Mouse (Mus musculus) right cerebral cortex, adult 18-20 months (tissue): ENCODE data around the gene Foxp1.

Experiments
- DNase-seq: peaks from one replicate; pipeline ENCODE4 v3.0.0; 2022; ENCODE audit warnings: mixed read lengths

Gene Foxp1

DNA sequence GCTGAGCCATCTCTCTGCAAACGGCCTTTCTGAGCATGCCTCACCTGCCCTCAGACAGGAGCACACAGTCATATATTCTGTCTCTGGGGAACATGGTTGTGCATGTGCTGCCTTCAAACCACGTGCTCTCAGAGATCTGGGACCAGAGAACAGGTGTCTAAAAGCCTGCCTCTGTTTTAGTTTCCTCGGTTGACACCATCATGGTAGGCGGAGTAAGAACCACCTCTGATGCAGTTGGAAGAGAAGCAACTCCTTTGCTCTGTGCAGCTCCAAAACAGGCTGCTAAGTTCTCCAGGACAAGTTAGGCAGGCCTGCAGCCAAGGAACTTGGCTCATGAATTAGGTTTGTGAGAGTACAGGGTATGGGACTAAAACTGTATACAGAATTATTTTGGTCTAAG is 356.4 kb downstream of the Foxp1 start:
- peak; percentile 77 for DNase-seq

DNA sequence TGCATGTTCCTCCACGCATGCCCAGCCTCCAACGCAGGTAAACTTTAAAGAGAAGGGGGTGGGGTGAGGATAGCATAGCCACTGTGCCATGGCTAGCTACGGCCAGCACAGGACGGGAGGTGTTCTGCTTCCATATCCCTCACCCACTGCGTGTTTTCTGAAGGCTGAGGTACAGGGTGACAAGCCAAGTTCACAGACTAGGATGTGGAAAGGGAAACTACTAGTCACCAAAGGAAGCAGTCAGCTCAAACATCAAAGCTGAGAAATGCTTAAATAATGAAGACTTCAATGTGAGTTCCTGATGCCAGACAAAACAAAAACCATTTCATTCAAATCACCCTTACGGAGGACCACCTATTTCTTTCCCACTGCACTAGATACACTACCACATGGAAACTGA is 357.8 kb downstream of the Foxp1 start:
- DNase-seq: no peak

DNA sequence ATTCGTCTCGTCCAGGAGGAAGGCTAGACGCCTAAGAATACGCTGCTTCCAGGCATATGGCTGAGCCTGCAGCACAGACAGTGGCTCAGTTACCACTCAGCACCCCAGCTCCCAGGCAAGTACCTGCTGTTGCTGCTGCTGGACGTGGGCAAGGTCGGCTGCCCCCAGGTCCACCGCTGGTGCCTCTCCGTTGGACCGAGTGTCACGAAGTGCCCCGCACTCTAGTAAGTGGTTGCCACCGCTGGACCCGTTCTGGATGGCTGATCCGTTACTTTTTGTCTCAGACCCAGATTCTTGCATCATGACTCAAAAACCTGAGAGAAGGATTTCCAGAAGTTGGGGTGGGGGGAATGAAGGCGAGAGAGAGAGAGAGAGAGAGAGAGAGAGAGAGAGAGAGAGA is 359.8 kb downstream of the Foxp1 start:
- DNase-seq: no peak

- no peak for DNase-seq
Observed at GRCm38 (mm10) chr6:99160348-99160693, 362.2 kb downstream of the Foxp1 start.

- DNase-seq: no peak
Observed at GRCm38 (mm10) chr6:99159452-99160347, 362.8 kb downstream of the Foxp1 start.

DNA sequence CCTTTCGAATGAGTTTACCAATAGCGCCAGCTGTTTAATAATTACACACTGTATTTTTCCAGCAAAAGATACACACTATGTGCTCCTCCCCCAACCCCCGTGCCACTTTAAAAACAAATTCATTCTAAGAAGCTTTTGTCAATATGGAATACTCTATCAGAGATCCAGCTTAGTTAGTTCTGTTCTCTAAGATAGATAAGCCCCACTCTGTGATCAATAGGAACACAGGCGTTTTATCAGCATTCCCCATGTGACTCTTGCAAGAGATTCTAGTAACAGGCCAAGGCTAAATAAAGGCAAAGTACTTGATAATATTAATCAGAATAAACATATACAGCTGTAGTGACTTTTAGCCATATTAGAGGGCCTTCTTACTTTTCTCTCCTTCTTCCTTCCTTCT is 368.8 kb downstream of the Foxp1 start:
- no peak for DNase-seq

- DNase-seq: no peak
Observed at GRCm38 (mm10) chr6:99146400-99146905, 376.1 kb downstream of the Foxp1 start.

GRCm38 (mm10) chr6:99145033-99145432 is 377.5 kb downstream of the Foxp1 start:
- no peak for DNase-seq

GRCm38 (mm10) chr6:99143756-99144036 is 378.8 kb downstream of the Foxp1 start:
- no peak for DNase-seq

- no peak for DNase-seq
Observed at GRCm38 (mm10) chr6:99142900-99143755, 379.4 kb downstream of the Foxp1 start.

GRCm38 (mm10) chr6:99138041-99138440 is 384.5 kb downstream of the Foxp1 start:
- no peak for DNase-seq

GRCm38 (mm10) chr6:99137071-99137470 is 385.4 kb downstream of the Foxp1 start:
- no peak for DNase-seq

DNA sequence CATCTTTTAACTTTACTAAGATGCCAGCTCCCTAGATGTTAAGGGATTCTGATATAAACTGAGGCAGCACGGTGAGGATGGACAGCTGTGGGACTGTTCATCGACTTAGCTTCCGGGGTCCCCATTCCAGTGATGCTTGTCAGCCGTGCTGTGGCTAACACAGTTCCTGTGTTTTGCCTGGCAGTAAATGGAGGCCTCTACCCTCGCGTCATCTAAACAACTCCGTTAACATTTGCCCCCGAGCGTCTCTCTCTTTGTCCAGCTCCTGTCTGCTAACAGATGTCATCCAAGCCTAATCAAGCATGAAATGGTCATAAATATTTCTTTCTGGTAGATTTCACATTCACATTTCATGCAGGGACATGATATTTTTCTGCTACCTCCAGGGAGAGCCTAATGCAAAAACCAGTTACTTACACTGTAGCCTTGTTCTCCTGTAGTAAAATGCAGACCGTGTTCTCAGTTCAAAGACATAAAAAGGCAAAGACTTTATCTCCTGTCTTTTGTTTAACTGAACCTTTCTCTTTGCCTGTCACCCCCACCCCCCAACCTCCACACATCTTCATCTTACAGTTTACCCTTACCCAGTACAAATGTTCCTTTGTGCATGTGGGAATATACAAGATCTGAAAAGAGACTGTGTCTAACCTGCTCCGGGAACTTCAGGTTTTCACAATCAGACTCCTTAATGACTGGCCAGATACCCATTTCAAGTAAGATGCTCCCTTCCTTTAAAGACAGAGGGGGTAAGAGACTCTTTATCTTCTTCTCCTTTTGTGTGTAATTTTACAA is 386.4 kb downstream of the Foxp1 start:
- no peak for DNase-seq

DNA sequence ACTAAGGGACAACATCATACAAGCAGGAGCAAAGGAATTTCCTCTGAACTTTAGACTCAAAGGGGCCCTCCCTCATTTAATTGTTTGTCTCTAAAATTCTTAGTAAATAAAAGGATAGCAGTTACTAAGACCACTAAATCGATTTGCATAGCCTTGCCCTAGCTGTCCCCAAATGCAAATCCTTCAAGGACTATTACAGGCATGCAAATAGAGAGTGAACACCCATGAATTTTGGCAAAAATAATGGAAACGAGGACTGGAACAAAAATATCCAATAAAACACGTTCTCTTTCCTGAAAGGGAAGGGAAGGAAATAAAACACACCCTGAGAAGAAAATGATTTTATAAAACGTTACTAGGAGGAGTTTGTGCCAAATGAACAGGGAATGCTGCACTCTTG is 390.7 kb downstream of the Foxp1 start:
- no peak for DNase-seq

DNA sequence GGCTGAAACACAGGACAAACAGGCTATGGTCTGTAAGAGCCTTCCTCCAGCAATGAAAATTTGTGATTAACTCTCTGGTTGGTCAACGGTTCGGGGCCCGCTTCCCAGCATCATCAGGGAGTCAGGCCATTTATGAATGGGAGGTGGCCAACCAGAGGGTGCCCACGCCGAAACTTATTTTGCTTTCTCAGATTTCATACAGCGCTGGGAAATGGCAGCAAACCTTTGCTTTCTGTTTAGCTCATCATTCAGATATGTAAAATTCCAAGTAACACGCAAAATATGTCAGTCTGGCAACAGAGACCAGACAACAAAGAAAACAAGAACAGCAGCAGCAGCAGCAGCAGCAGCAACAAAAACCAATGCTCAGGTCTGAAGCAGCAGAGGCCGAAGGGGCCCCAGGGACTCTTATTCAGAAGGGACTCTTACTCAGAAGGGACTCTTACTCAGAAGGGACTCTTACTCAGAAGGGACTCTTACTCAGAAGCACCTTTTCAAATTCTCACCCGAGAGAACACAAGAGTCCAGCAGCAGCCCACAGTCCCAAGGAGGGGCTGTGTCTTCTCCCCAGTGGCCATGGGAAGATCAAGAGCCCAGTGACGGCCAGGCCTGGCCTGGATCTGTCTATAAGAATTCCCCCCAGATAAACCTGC is 391.6 kb downstream of the Foxp1 start:
- DNase-seq: no peak

GRCm38 (mm10) chr6:99126717-99127116 is 395.8 kb downstream of the Foxp1 start:
- DNase-seq: no peak

- no peak for DNase-seq
Observed at GRCm38 (mm10) chr6:99120776-99121766, 401.4 kb downstream of the Foxp1 start.

DNA sequence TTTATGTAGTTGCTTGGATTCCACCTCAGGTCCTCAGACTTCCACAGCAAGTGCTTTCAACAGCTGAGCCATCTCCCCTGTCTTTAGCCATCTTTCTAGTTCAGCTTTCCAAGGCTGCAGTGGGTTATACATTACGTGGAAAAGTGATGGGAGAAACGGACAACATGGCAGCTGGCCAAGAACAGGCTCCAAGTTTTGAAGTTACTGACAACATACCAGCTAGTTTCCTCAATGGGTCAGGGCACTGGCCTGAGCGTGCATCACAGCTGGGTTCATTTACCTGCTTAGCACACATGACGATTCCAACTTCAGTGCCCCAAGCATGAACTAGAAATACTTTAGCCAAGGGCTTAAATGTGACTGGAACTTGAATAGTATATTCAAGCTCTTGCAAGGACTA is 404.0 kb downstream of the Foxp1 start:
- no peak for DNase-seq

GRCm38 (mm10) chr6:99117411-99117810 is 405.1 kb downstream of the Foxp1 start:
- no peak for DNase-seq

GRCm38 (mm10) chr6:99111856-99112255 is 410.7 kb downstream of the Foxp1 start:
- DNase-seq: no peak

- no peak for DNase-seq
Observed at GRCm38 (mm10) chr6:99108417-99108816, 414.1 kb downstream of the Foxp1 start.
